Mouse (Mus musculus) limb, embryonic 12.5 days (tissue): ENCODE results near the gene Acap2. TPM values are rescaled to one million over a fixed set of nuclear protein-coding genes. Genes with fewer than 3 reads are reported as not detected.

Experiments
- ATAC-seq: fragments of 200-750 bp; cut with Nextera tagmentation; 2 replicates; pipeline ENCODE4 v1.8.0; 2017; ENCODE audit warnings: low read depth, moderate TSS enrichment; ENCODE audit not compliant: insufficient number of reproducible peaks, insufficient read depth, low FRiP score, low TSS enrichment
- H3K27ac ChIP-seq: fragments of 300-500 bp; sonication (generic); 2 replicates; pipeline ENCODE4 v1.5.1; 2016; ENCODE audit warnings: mild to moderate bottlenecking, moderate library complexity
- H3K27me3 ChIP-seq: fragments of 300-500 bp; sonication (generic); 2 replicates; pipeline ENCODE4 v1.6.1; 2016; ENCODE audit warnings: mild to moderate bottlenecking, moderate library complexity
- H3K36me3 ChIP-seq: fragments of 300-500 bp; sonication (generic); 2 replicates; pipeline ENCODE4 v1.6.1; 2016; ENCODE audit warnings: mild to moderate bottlenecking, moderate library complexity
- H3K4me1 ChIP-seq: fragments of 300-500 bp; sonication (generic); replicated peaks from 2 replicates; pipeline ENCODE4 v1.6.1; 2016
- H3K4me2 ChIP-seq: fragments of 300-500 bp; sonication (generic); 2 replicates; pipeline ENCODE4 v1.6.1; 2016; ENCODE audit warnings: mild to moderate bottlenecking, moderate library complexity
- H3K4me3 ChIP-seq: fragments of 300-500 bp; sonication (generic); replicated peaks from 2 replicates; pipeline ENCODE4 v1.5.1; 2016; ENCODE audit warnings: mild to moderate bottlenecking
- H3K9ac ChIP-seq: fragments of 300-500 bp; sonication (generic); replicated peaks from 2 replicates; pipeline ENCODE4 v1.6.1; 2016; ENCODE audit warnings: mild to moderate bottlenecking, moderate library complexity
- H3K9me3 ChIP-seq: fragments of 300-500 bp; sonication (generic); 2 replicates; pipeline ENCODE4 v1.6.1; 2016; ENCODE audit warnings: mild to moderate bottlenecking, moderate library complexity
- WGBS: fragments of 180-500 bp; shearing (Covaris S2); methylation state at CpG from one replicate; pipeline ENCODE4 v1.1.7; 2016; 5-methylcytosine and 5-hydroxymethylcytosine counted together
- polyA plus RNA-seq: library from polyadenylated mRNA; unstranded; fragments of >200 nt; fragmentation: Nextera tagmentation; extraction: Ambion mirVana; gene quantifications from 2 replicates; pipeline ENCODE4 v1.2.1, GENCODE M21; 2016

Gene Acap2
- polyA plus RNA-seq, 1 experiment from 2014 or later, result 20.4 TPM

GRCm38 (mm10) chr16:31136616-31137253 is 64.3 kb downstream of the Acap2 start:
- no peaks in the 10 kb centered on the region for H3K27me3 ChIP-seq
- H3K36me3 ChIP-seq, result peaks cover 27% of the 10 kb centered on the region; the same call in 1 of the 2 replicates
- 0 out of 2 replicates have a peak, but pooled peaks cover 6% of the 10 kb centered on the region for H3K4me1 ChIP-seq
- H3K9me3 ChIP-seq, result no peaks in the 10 kb centered on the region
- H3K27ac ChIP-seq, result no peak overlapping the region
- no peak for ATAC-seq
- WGBS, result 70% methylated on average over 13 of the region's 13 CpGs
- H3K4me2 ChIP-seq, result no peak overlapping the region
- no peak overlapping the region for H3K4me3 ChIP-seq
- no peak overlapping the region for H3K9ac ChIP-seq

GRCm38 (mm10) chr16:31135519-31135918 is 65.5 kb downstream of the Acap2 start:
- WGBS, result 51% methylated on average over 8 of the region's 8 CpGs
- H3K36me3 ChIP-seq, result peaks cover 34% of the 10 kb centered on the region; the same call in 1 of the 2 replicates
- H3K9me3 ChIP-seq, result no peaks in the 10 kb centered on the region
- ATAC-seq, result no peak
- no peak overlapping the region for H3K4me2 ChIP-seq
- no peak overlapping the region for H3K4me3 ChIP-seq
- H3K9ac ChIP-seq, result no peak overlapping the region
- 0 out of 2 replicates have a peak, but pooled peaks cover 6% of the 10 kb centered on the region for H3K4me1 ChIP-seq
- no peak overlapping the region for H3K27ac ChIP-seq
- no peaks in the 10 kb centered on the region for H3K27me3 ChIP-seq

GRCm38 (mm10) chr16:31131531-31131930 is 69.5 kb downstream of the Acap2 start:
- H3K36me3 ChIP-seq, result peaks cover 46% of the 10 kb centered on the region; the same call in 1 of the 2 replicates
- no peaks in the 10 kb centered on the region for H3K9me3 ChIP-seq
- 0 out of 2 replicates have a peak, but pooled peaks cover 6% of the 10 kb centered on the region for H3K4me1 ChIP-seq
- H3K27me3 ChIP-seq, result no peaks in the 10 kb centered on the region
- ATAC-seq, result no peak
- H3K27ac ChIP-seq, result no peak overlapping the region
- 33% methylated on average over 5 of the region's 5 CpGs for WGBS
- H3K4me3 ChIP-seq, result no peak overlapping the region
- no peak overlapping the region for H3K4me2 ChIP-seq
- H3K9ac ChIP-seq, result no peak overlapping the region

- 85% methylated on average over 5 of the region's 5 CpGs for WGBS
- Histone ChIP-seq H3K4me3 (no peak overlapping the region), H3K4me1 (no peaks in the 10 kb centered on the region), H3K27ac (no peak overlapping the region), H3K9ac (no peak overlapping the region), H3K36me3 (peaks cover 39% of the 10 kb centered on the region; the same call in 1 of the 2 replicates), H3K27me3 (no peaks in the 10 kb centered on the region), H3K4me2 (no peak overlapping the region), H3K9me3 (no peaks in the 10 kb centered on the region)
- ATAC-seq, result no peak
Measured at GRCm38 (mm10) chr16:31128116-31128515, 72.9 kb downstream of the Acap2 start.

- Histone ChIP-seq H3K9ac (no peak overlapping the region), H3K27ac (no peak overlapping the region), H3K9me3 (no peaks in the 10 kb centered on the region), H3K4me2 (no peak overlapping the region), H3K36me3 (peaks cover 39% of the 10 kb centered on the region; the same call in 1 of the 2 replicates), H3K27me3 (no peaks in the 10 kb centered on the region), H3K4me3 (no peak overlapping the region), H3K4me1 (no peaks in the 10 kb centered on the region)
- WGBS, result 64% methylated on average over 5 of the region's 5 CpGs
- no peak for ATAC-seq
Measured at GRCm38 (mm10) chr16:31124991-31125390, 76.1 kb downstream of the Acap2 start.

- Histone ChIP-seq H3K4me1 (no peaks in the 10 kb centered on the region), H3K4me3 (no peak overlapping the region), H3K9ac (no peak overlapping the region), H3K9me3 (no peaks in the 10 kb centered on the region), H3K27me3 (no peaks in the 10 kb centered on the region), H3K4me2 (no peak overlapping the region), H3K27ac (no peak overlapping the region), H3K36me3 (peaks cover 21% of the 10 kb centered on the region; the same call in 1 of the 2 replicates)
- no peak for ATAC-seq
- 91% methylated on average over 6 of the region's 6 CpGs for WGBS
Measured at GRCm38 (mm10) chr16:31121612-31122011, 79.4 kb downstream of the Acap2 start.

- Histone ChIP-seq H3K4me1 (no peaks in the 10 kb centered on the region), H3K4me2 (no peak overlapping the region), H3K36me3 (peaks cover 45% of the 10 kb centered on the region), H3K27ac (no peak overlapping the region), H3K9ac (no peak overlapping the region), H3K4me3 (no peak overlapping the region), H3K27me3 (no peaks in the 10 kb centered on the region), H3K9me3 (no peaks in the 10 kb centered on the region; the same call in 1 of the 2 replicates)
- ATAC-seq, result no peak
Measured at GRCm38 (mm10) chr16:31113596-31113995, 87.4 kb downstream of the Acap2 start.

- Histone ChIP-seq H3K9ac (no peak overlapping the region), H3K9me3 (no peaks in the 10 kb centered on the region), H3K36me3 (peaks cover 43% of the 10 kb centered on the region), H3K4me1 (no peaks in the 10 kb centered on the region), H3K4me2 (no peak overlapping the region), H3K4me3 (no peak overlapping the region), H3K27ac (no peak overlapping the region), H3K27me3 (no peaks in the 10 kb centered on the region)
- no peak for ATAC-seq
- WGBS, result 75% methylated on average over 2 of the region's 2 CpGs
Measured at GRCm38 (mm10) chr16:31101352-31101751, 99.7 kb downstream of the Acap2 start.

GRCm38 (mm10) chr16:31099906-31100305 is 101.1 kb downstream of the Acap2 start:
- no peaks in the 10 kb centered on the region for H3K9me3 ChIP-seq
- peaks cover 46% of the 10 kb centered on the region for H3K36me3 ChIP-seq
- no peak overlapping the region for H3K9ac ChIP-seq
- H3K27ac ChIP-seq, result no peak overlapping the region
- 90% methylated on average over 1 of the region's 1 CpGs for WGBS
- no peaks in the 10 kb centered on the region for H3K27me3 ChIP-seq
- H3K4me1 ChIP-seq, result no peaks in the 10 kb centered on the region
- ATAC-seq, result no peak
- no peak overlapping the region for H3K4me3 ChIP-seq
- H3K4me2 ChIP-seq, result no peak overlapping the region

GRCm38 (mm10) chr16:31094036-31094435 is 107.0 kb downstream of the Acap2 start:
- Histone ChIP-seq H3K4me1 (no peaks in the 10 kb centered on the region), H3K36me3 (peaks cover 10% of the 10 kb centered on the region), H3K27ac (no peak overlapping the region), H3K27me3 (no peaks in the 10 kb centered on the region), H3K4me3 (no peak overlapping the region), H3K4me2 (no peak overlapping the region), H3K9me3 (no peaks in the 10 kb centered on the region), H3K9ac (no peak overlapping the region)
- ATAC-seq, result no peak
- WGBS, result 91% methylated on average over 6 of the region's 6 CpGs

- no peak overlapping the region for H3K27ac ChIP-seq
- WGBS, result 67% methylated on average over 9 of the region's 9 CpGs
- no peak overlapping the region for H3K4me3 ChIP-seq
- H3K36me3 ChIP-seq, result peaks cover 6% of the 10 kb centered on the region
- H3K9ac ChIP-seq, result no peak overlapping the region
- H3K4me1 ChIP-seq, result no peaks in the 10 kb centered on the region
- H3K4me2 ChIP-seq, result no peak overlapping the region
- no peaks in the 10 kb centered on the region for H3K27me3 ChIP-seq
- no peak for ATAC-seq
- no peaks in the 10 kb centered on the region for H3K9me3 ChIP-seq
Measured at GRCm38 (mm10) chr16:31093186-31093585, 107.9 kb downstream of the Acap2 start.

- Histone ChIP-seq H3K4me1 (peaks cover 11% of the 10 kb centered on the region), H3K4me3 (0 out of 2 replicates have a peak overlapping the region, but pooled peaks have one; percentile 83), H3K27ac (no peak overlapping the region), H3K4me2 (peak overlapping the region; percentile 93; the same call in 1 of the 2 replicates), H3K9ac (no peak overlapping the region), H3K36me3 (no peaks in the 10 kb centered on the region), H3K27me3 (no peaks in the 10 kb centered on the region), H3K9me3 (no peaks in the 10 kb centered on the region)
- ATAC-seq, result no peak
- 71% methylated on average over 6 of the region's 6 CpGs for WGBS
Measured at GRCm38 (mm10) chr16:31081891-31082290, 119.2 kb downstream of the Acap2 start.
